Mouse (Mus musculus) lung, postnatal 0 days (tissue): ENCODE measurements at regions not wholly inside any gene's neighbourhood (a gene's known extent, or its start where the extent isn't known, plus 50 kb on each side); places are given as distances from the start of the nearest gene placed in this dataset.

Experiments
- ATAC-seq: fragments of 200-750 bp; cut with Nextera tagmentation; 2 replicates; pipeline ENCODE4 v1.8.0; 2017; ENCODE audit warnings: moderate library complexity
- DNase-seq: peaks from one replicate; pipeline ENCODE4 v3.0.0-alpha.2; 2016; ENCODE audit warnings: low spot score
- H3K27ac ChIP-seq: fragments of 300-500 bp; sonication (generic); 2 replicates; pipeline ENCODE4 v1.5.1; 2014; ENCODE audit warnings: antibody characterized with exemption, mild to moderate bottlenecking, low read length, mixed read lengths
- H3K27me3 ChIP-seq: fragments of 300-500 bp; sonication (generic); replicated peaks from 2 replicates; pipeline ENCODE4 v1.6.1; 2014; ENCODE audit warnings: low read length, mixed read lengths; ENCODE audit not compliant: insufficient read depth
- H3K36me3 ChIP-seq: fragments of 300-500 bp; sonication (generic); 2 replicates; pipeline ENCODE4 v1.6.1; 2014; ENCODE audit warnings: low read length, mixed read lengths; ENCODE audit not compliant: insufficient read depth
- H3K4me1 ChIP-seq: fragments of 300-500 bp; sonication (generic); 2 replicates; pipeline ENCODE4 v1.6.1; 2014; ENCODE audit warnings: antibody characterized with exemption, low read depth, low read length, mixed read lengths; ENCODE audit not compliant: insufficient read depth
- H3K4me2 ChIP-seq: fragments of 300-500 bp; sonication (generic); replicated peaks from 2 replicates; pipeline ENCODE4 v1.6.1; 2014; ENCODE audit warnings: low read depth, mild to moderate bottlenecking, low read length, moderate library complexity, mixed read lengths
- H3K4me3 ChIP-seq: fragments of 300-500 bp; sonication (generic); 2 replicates; pipeline ENCODE4 v1.5.1; 2014; ENCODE audit warnings: low read depth, low read length
- H3K9ac ChIP-seq: fragments of 300-500 bp; sonication (generic); replicated peaks from 2 replicates; pipeline ENCODE4 v1.6.1; 2014; ENCODE audit warnings: low read depth, mild to moderate bottlenecking
- H3K9me3 ChIP-seq: fragments of 300-500 bp; sonication (generic); 2 replicates; pipeline ENCODE4 v1.6.1; 2016; ENCODE audit warnings: low read length, mixed read lengths
- CTCF ChIP-seq: IDR thresholded peaks from 2 replicates; pipeline ENCODE4 v1.5.1; 2016; ENCODE audit warnings: antibody characterized with exemption, mild to moderate bottlenecking
- EP300 ChIP-seq: IDR thresholded peaks from 2 replicates; pipeline ENCODE4 v1.6.1; 2016; ENCODE audit warnings: antibody characterized with exemption, mild to moderate bottlenecking, control low read depth
- WGBS: fragments of 180-500 bp; shearing (Covaris S2); extraction: QIAGEN DNeasy Blood & Tissue Kit; methylation state at CpG from one replicate; pipeline ENCODE4 v1.1.7; 2014; 5-methylcytosine and 5-hydroxymethylcytosine counted together

DNA sequence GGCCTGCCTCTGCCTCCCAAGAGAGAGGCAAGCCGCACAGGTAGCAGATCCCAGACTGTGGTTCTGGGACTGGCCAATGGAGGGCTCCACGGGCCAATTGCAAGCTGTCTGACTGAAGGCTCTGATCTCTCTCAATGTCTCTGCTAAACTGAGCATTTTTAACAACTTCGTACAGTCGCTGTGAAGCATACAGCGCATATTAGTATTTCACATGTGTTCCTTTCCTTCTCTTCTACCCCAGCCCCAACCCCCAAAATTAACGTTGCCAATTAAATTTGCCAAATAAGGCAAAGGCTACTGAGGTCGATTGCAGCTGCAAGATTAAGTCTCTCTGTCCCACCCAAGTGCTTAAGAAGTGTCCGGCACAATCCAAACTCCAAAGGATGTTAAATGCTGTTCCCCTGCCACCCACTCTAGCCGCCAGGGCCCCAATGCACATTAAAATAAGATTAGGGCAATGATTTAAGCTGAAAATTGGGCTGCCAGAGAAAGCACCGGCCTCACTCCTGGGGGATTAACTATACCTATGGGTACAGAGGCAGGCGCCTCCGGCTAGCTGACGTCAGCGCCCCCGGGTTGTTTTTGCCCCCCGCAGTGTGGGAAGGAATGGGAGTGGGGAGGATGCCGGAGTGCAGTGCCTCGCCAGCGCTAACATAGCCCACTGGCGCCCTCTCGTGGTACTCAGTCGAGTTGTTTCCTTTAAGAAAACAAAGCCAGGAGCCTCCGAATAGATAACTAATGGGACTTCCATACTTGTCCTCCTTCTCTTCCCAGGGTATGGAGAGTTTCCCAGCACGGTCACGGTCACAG lies 81.3 kb downstream of the Gm21962 start:
- H3K4me3 ChIP-seq: peak overlapping the region; percentile 22; the same call in 1 of the 2 replicates
- DNase-seq: peak; percentile 87
- H3K36me3 ChIP-seq: no peaks in the 10 kb centered on the region
- H3K27ac ChIP-seq: no peak overlapping the region
- no peaks in the 10 kb centered on the region for H3K27me3 ChIP-seq
- 17% methylated on average over 25 of the region's 25 CpGs for WGBS
- peak; percentile 78 for ATAC-seq
- peak overlapping the region; percentile 57 for H3K4me2 ChIP-seq
- H3K4me1 ChIP-seq: no peaks in the 10 kb centered on the region; the same call in 1 of the 2 replicates
- H3K9me3 ChIP-seq: no peaks in the 10 kb centered on the region
- no peak for TF ChIP-seq EP300
- TF ChIP-seq CTCF: peak; percentile 85
- H3K9ac ChIP-seq: no peak overlapping the region

DNA sequence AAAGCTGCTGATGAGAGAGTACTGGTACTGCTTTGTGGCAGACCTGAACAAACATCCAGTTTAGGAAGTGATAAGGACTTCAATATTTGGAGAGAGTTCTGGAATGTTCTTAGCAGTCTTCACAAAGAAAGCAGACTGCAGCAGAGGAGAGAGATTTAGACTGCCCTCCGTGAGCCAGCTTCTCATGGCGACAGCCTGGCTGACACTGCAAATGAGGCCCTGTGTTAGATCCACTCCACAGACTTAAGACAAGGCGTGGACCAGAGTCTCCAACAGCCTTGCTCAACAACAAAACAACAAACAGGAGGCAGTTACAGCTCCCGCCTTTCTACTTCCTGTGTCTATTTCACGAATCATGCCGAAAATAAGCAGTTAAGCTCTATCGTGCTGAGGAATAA lies 81.9 kb downstream of the Gm21962 start:
- H3K9me3 ChIP-seq: no peaks in the 10 kb centered on the region
- no peak for TF ChIP-seq CTCF
- TF ChIP-seq EP300: no peak
- H3K36me3 ChIP-seq: no peaks in the 10 kb centered on the region
- WGBS: 32% methylated on average over 7 of the region's 7 CpGs
- H3K4me1 ChIP-seq: no peaks in the 10 kb centered on the region; the same call in 1 of the 2 replicates
- H3K9ac ChIP-seq: no peak overlapping the region
- H3K4me2 ChIP-seq: peak overlapping the region; percentile 57
- no peaks in the 10 kb centered on the region for H3K27me3 ChIP-seq
- H3K27ac ChIP-seq: no peak overlapping the region
- ATAC-seq (peak; percentile 32), DNase-seq (no peak)
- peak overlapping the region; percentile 22; the same call in 1 of the 2 replicates for H3K4me3 ChIP-seq

DNA sequence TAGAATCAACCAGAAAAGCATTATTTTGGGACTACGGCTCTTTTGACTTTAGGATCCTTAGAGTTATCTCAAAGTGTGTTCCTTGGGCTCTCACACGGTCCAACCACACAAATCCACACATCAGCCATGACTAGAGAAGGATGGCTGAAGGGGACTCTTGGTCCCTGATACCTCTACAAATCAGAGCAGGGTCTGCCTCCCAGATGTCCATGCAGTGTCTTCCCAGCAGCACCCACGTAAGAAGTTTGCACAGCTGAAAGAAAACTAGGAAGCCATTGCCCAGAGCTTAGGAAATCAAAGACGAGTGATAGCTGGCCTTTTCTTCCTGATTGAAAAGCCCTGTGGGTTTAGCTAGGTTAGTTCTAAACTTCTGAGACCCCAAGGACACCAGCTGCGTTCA lies 84.1 kb downstream of the Gm21962 start:
- no peak for DNase-seq
- H3K4me1 ChIP-seq: no peaks in the 10 kb centered on the region; the same call in 1 of the 2 replicates

DNA sequence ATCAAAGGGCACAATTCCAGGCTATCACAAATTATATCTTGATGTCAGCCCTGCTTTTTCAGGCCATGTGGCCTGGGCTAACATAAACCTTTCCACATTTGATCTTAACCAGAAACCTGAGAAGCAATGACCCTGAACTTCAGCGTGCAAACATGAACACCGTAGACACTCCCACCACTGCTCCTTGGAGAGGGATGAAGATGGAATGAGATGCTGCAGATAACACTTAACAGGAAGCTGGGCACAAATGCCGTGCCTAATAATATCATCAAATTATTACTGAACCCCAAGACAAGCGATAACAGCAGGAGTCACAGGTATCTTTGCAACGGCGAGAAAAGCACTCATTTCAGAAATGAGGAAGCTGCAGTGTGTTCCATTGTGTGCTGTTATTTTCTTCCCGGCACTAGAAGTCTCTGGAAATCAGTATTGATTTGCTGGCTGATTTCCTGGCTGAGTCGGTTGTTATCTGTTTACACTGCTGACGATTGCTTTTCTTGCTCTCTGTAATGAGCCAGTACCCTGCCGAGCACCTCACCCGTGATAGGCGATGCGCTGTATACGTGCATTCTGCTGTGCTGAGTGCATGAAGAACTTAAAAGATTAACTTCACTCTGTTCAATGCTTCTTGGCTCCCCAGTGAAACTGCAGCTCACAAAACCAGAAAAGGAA lies 91.0 kb downstream of the Gm21962 start:
- no peak overlapping the region for H3K4me2 ChIP-seq
- TF ChIP-seq CTCF (no peak), EP300 (no peak)
- no peak for ATAC-seq

More for the DNA sequence above, 84.1 kb downstream of the Gm21962 start:
- TF ChIP-seq CTCF (no peak), EP300 (no peak)
- Histone ChIP-seq H3K27me3 (no peaks in the 10 kb centered on the region), H3K36me3 (no peaks in the 10 kb centered on the region), H3K27ac (no peak overlapping the region), H3K4me3 (no peak overlapping the region), H3K4me2 (no peak overlapping the region), H3K9me3 (no peaks in the 10 kb centered on the region), H3K9ac (no peak overlapping the region)
- WGBS: 87% methylated on average over 5 of the region's 5 CpGs
- no peak for ATAC-seq

DNA sequence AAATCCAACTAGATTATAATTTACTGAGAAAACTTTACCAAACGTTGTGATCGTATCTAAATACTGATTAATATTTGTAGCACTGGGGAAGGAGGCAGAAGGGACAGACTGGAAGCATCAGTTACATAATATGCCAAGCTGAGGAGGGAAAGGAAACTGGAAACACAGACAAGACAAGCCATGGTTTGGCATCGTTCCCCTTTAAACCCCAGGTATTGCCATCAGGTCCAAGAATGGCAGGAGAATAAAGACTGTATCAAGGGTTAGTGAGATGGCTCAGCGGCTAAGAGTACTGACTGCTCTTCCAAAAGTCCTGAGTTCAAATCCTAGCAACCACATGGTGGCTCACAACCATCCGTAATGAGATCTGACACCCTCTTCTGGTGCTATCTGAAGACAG lies 92.1 kb downstream of the Gm21962 start:
- Histone ChIP-seq H3K36me3 (no peaks in the 10 kb centered on the region), H3K4me2 (no peak overlapping the region), H3K27ac (no peak overlapping the region), H3K9me3 (no peaks in the 10 kb centered on the region), H3K27me3 (no peaks in the 10 kb centered on the region), H3K4me3 (no peak overlapping the region), H3K9ac (no peak overlapping the region), H3K4me1 (no peaks in the 10 kb centered on the region)
- 79% methylated on average over 5 of the region's 5 CpGs for WGBS
- no peak for DNase-seq
- TF ChIP-seq CTCF: no peak
- no peak for TF ChIP-seq EP300
- ATAC-seq: no peak

More for the DNA sequence above, 91.0 kb downstream of the Gm21962 start:
- Histone ChIP-seq H3K27me3 (no peaks in the 10 kb centered on the region), H3K9ac (no peak overlapping the region), H3K9me3 (no peaks in the 10 kb centered on the region), H3K27ac (no peak overlapping the region), H3K36me3 (no peaks in the 10 kb centered on the region), H3K4me1 (no peaks in the 10 kb centered on the region), H3K4me3 (no peak overlapping the region)
- DNase-seq: no peak
- WGBS: 46% methylated on average over 14 of the region's 14 CpGs

DNA sequence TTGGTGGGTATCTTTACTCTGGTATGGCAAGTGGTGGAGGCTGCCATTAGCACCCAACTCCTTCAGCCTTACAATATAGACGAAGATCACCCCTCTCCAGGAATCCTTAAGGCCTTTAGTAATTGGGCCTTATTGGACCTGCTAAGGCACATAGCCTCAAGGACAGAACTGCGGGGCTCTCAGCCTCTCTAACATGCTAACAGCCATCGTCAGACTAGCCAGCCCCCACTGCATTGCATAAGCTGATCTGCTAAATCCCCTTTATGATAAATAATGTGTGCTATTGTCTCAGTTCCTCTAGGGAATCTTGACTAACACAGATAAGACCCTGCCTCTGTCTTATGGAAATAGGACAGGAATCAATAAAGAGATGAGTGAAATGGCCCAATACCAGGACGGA lies 95.7 kb upstream of the H2afz start:
- WGBS: 77% methylated on average over 4 of the region's 4 CpGs
- Histone ChIP-seq H3K27ac (no peak overlapping the region), H3K4me1 (no peaks in the 10 kb centered on the region), H3K4me3 (no peak overlapping the region), H3K9ac (no peak overlapping the region), H3K27me3 (no peaks in the 10 kb centered on the region), H3K9me3 (no peaks in the 10 kb centered on the region), H3K36me3 (no peaks in the 10 kb centered on the region), H3K4me2 (no peak overlapping the region)
- TF ChIP-seq CTCF (no peak), EP300 (no peak)
- no peak for DNase-seq
- ATAC-seq: no peak
